ENCODE assay signal across 16 mouse cellular contexts in genomic region chr6:29944465-29944864, GRCm38 (mm10). TPM values are rescaled to one million over a fixed set of nuclear protein-coding genes. Genes with fewer than 3 reads are reported as not detected.
DNase-seq lines count a peak whose midpoint lies in the region; ATAC-seq and TF ChIP-seq lines count a peak whose summit lies in the region.
"Had no signal": no experiment of that assay in that cellular context is flagged by ENCODE, and none has a peak within 500 bp of the region (broad histone marks: within the 10 kb centered on the region; RNA-seq: fewer than 3 reads in every experiment).

No protein-coding gene starts in this region.

- no peak overlapping the region for H3K4me2 ChIP-seq in forebrain, postnatal 0 days (ENCODE audit: low read depth)
- no peak overlapping the region for H3K4me2 ChIP-seq in midbrain, embryonic 14.5 days (ENCODE audit: low read length)
- H3K4me2 ChIP-seq: forebrain, embryonic 12.5 days; heart, embryonic 13.5 days; hindbrain, embryonic 13.5 days had no signal

- no peaks in the 10 kb centered on the region for H3K36me3 ChIP-seq in forebrain, postnatal 0 days (ENCODE audit: insufficient read depth)
- H3K36me3 ChIP-seq in forebrain, embryonic 10.5 days (replicated peaks), result no peaks in the 10 kb centered on the region
- H3K36me3 ChIP-seq in midbrain, embryonic 14.5 days (ENCODE audit: control insufficient read depth, insufficient read depth, low read length), result no peaks in the 10 kb centered on the region
- H3K36me3 ChIP-seq in midbrain, embryonic 10.5 days, result no peaks in the 10 kb centered on the region
- H3K36me3 ChIP-seq: forebrain, embryonic 12.5 days; hindbrain, embryonic 13.5 days had no signal

- no peak for TF ChIP-seq CTCF in forebrain, postnatal 0 days (IDR thresholded peaks at IDR 0.05; ENCODE audit: low read depth)

- no peak overlapping the region for H3K27ac ChIP-seq in forebrain, postnatal 0 days (ENCODE audit: low read depth, low read length)
- no peak overlapping the region for H3K27ac ChIP-seq in forebrain, embryonic 10.5 days
- H3K27ac ChIP-seq in midbrain, embryonic 14.5 days (replicated peaks; ENCODE audit: low read depth, low read length), result no peak overlapping the region
- no peak overlapping the region for H3K27ac ChIP-seq in midbrain, embryonic 10.5 days (replicated peaks)
- H3K27ac ChIP-seq: forebrain, embryonic 12.5 days; heart, embryonic 13.5 days; hindbrain, embryonic 13.5 days had no signal

- no peaks in the 10 kb centered on the region for H3K27me3 ChIP-seq in forebrain, postnatal 0 days (ENCODE audit: insufficient read depth, low read length)
- H3K27me3 ChIP-seq in forebrain, embryonic 10.5 days (ENCODE audit: poor library complexity, severe bottlenecking), result no peaks in the 10 kb centered on the region
- no peaks in the 10 kb centered on the region for H3K27me3 ChIP-seq in midbrain, embryonic 14.5 days (ENCODE audit: control insufficient read depth, insufficient read depth, low read length)
- no peaks in the 10 kb centered on the region for H3K27me3 ChIP-seq in midbrain, embryonic 10.5 days (ENCODE audit: low read depth, poor library complexity, severe bottlenecking)
- H3K27me3 ChIP-seq: forebrain, embryonic 12.5 days; heart, embryonic 13.5 days; hindbrain, embryonic 13.5 days had no signal

- no peaks in the 10 kb centered on the region for H3K4me1 ChIP-seq in forebrain, postnatal 0 days (ENCODE audit: insufficient read depth)
- no peaks in the 10 kb centered on the region for H3K4me1 ChIP-seq in forebrain, embryonic 10.5 days
- H3K4me1 ChIP-seq in midbrain, embryonic 14.5 days (ENCODE audit: control insufficient read depth, insufficient read depth, low read length), result no peaks in the 10 kb centered on the region
- H3K4me1 ChIP-seq in midbrain, embryonic 10.5 days, result no peaks in the 10 kb centered on the region
- H3K4me1 ChIP-seq: forebrain, embryonic 12.5 days; hindbrain, embryonic 13.5 days had no signal

- H3K9me3 ChIP-seq in forebrain, postnatal 0 days (ENCODE audit: low read length), result no peaks in the 10 kb centered on the region
- no peaks in the 10 kb centered on the region for H3K9me3 ChIP-seq in forebrain, embryonic 10.5 days
- no peaks in the 10 kb centered on the region for H3K9me3 ChIP-seq in midbrain, embryonic 14.5 days (ENCODE audit: control insufficient read depth, low read length)
- no peaks in the 10 kb centered on the region for H3K9me3 ChIP-seq in midbrain, embryonic 10.5 days (replicated peaks)
- H3K9me3 ChIP-seq: forebrain, embryonic 12.5 days; heart, embryonic 13.5 days; hindbrain, embryonic 13.5 days had no signal

- ATAC-seq in forebrain, postnatal 0 days, result peak; percentile 55; the same call in 1 of the 2 replicates
- no peak for ATAC-seq in midbrain, embryonic 14.5 days (ENCODE audit: low FRiP score, low TSS enrichment)
- ATAC-seq: intestine, embryonic 16.5 days had no signal

- no peak overlapping the region for H3K4me3 ChIP-seq in forebrain, postnatal 0 days (ENCODE audit: low read depth, low read length)
- H3K4me3 ChIP-seq in forebrain, embryonic 10.5 days, result no peak overlapping the region
- no peak overlapping the region for H3K4me3 ChIP-seq in midbrain, embryonic 14.5 days (replicated peaks; ENCODE audit: low read depth, low read length)
- H3K4me3 ChIP-seq in midbrain, embryonic 10.5 days, result no peak overlapping the region
- H3K4me3 ChIP-seq: forebrain, embryonic 12.5 days; heart, embryonic 13.5 days; hindbrain, embryonic 13.5 days had no signal

- 49% methylated on average over 1 of the region's 1 CpGs for WGBS in forebrain, postnatal 0 days
- 79% methylated on average over 1 of the region's 1 CpGs for WGBS in forebrain, embryonic 10.5 days
- WGBS in midbrain, embryonic 14.5 days, result 59% methylated on average over 1 of the region's 1 CpGs
- 82% methylated on average over 1 of the region's 1 CpGs for WGBS in midbrain, embryonic 10.5 days

- DNase-seq in forebrain, postnatal 0 days, result peak; percentile 45
- no peak for DNase-seq in forebrain, embryonic 10.5 days (ENCODE audit: extremely low spot score, low spot score)
- peak; percentile 43 for DNase-seq in midbrain, embryonic 14.5 days
- no peak for DNase-seq in midbrain, embryonic 10.5 days (ENCODE audit: low spot score)
- peak; percentile 4 for DNase-seq in retina, postnatal 7 days (ENCODE audit: low read depth, low spot score)
- DNase-seq in retina, embryonic 14.5 days (ENCODE audit: low spot score), result no peak
- DNase-seq in yolk sac, embryonic 10.5 days (ENCODE audit: low spot score), result no peak
- DNase-seq: adrenal gland, adult 2 months; adrenal gland, postnatal 25 days; cerebellum, adult 2 months; gastrocnemius, postnatal 14 days; heart, postnatal 36 days had no signal

- H3K9ac ChIP-seq in forebrain, postnatal 0 days, result no peak overlapping the region
- no peak overlapping the region for H3K9ac ChIP-seq in midbrain, embryonic 14.5 days (replicated peaks; ENCODE audit: low read length)
- H3K9ac ChIP-seq: forebrain, embryonic 12.5 days; heart, embryonic 13.5 days; hindbrain, embryonic 13.5 days had no signal

RNA-seq across cellular contexts. Expression of gene Strip2, which starts 27.7 kb away (rescaled TPM):
- 9.5 and 14.4 TPM in 2 replicates for total RNA-seq in forebrain, postnatal 0 days (2014; rRNA removed)
- 4.0 and 5.2 TPM in 2 replicates for polyA plus RNA-seq in forebrain, postnatal 0 days (2015; fragmentation: Nextera tagmentation; extraction: Ambion mirVana)
- 0.71 and 0.86 TPM in 2 replicates for polyA plus RNA-seq in forebrain, embryonic 10.5 days (2016; fragmentation: Nextera tagmentation; extraction: Ambion mirVana)
- 2.8 and 2.9 TPM in 2 replicates for polyA plus RNA-seq in midbrain, embryonic 14.5 days (2014; fragmentation: Nextera tagmentation; extraction: Ambion mirVana)
- 0.65 TPM in 2 replicates for polyA plus RNA-seq in midbrain, embryonic 10.5 days (2016; fragmentation: Nextera tagmentation; extraction: Ambion mirVana)

Comparison
In these comparisons a context has a peak if more than half of its experiments do, and no peak if none do; other contexts are left out.
1. DNase-seq: peak in forebrain, postnatal 0 days (single experiment), midbrain, embryonic 14.5 days (single experiment) and retina, postnatal 7 days (single experiment); none in forebrain, embryonic 10.5 days (single experiment), midbrain, embryonic 10.5 days (single experiment), retina, embryonic 14.5 days (single experiment) and yolk sac, embryonic 10.5 days (single experiment).